Mouse (Mus musculus): ENCODE measurements around the gene Ube2q2. TPM values are rescaled to one million over a fixed set of nuclear protein-coding genes. Genes with fewer than 3 reads are reported as not detected.

The Ube2q2 gene
- total and polyA plus RNA-seq, 3 experiments = 13.1 to 24.4 (median 24.1) TPM

DNA sequence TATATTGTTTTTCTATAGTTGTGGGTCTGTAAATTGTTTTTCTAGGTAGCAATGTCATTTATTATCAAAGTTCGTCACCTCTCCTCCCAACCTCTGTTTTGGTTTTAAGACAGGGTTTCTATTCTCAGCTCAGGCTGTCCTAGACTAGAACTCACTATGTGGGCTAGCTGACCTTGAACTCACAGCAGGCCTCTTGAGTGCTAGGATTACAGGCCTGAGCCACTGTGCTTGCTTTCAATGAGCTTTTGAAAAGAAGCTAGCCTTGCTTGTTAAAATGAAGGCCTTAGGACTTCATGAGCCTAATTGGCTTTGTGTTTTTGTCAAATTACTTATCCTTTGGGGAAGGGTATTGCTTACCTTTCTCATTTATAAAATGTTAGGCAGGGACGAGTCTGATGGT, 25.6 kb downstream of the Ube2q2 start:
- Histone ChIP-seq H3K36me3 (replicated peaks in 1 of 2; ENCODE audit: control insufficient read depth in 1 of 2, insufficient read depth in 1 of 2, low read length in 1 of 2) (peaks cover 3 to 44% of the 10 kb centered on the region in 2 experiments), H3K79me2 (replicated peaks; ENCODE audit: control insufficient read depth, extremely low read depth, insufficient read depth, poor library complexity, severe bottlenecking) (no peaks in the 10 kb centered on the region; the same call in 1 of the 2 replicates), H3K4me1 (ENCODE audit: control insufficient read depth in 1 of 2, insufficient read depth in 2 of 2) (peaks cover 3 to 28% of the 10 kb centered on the region in 2 experiments; a peak in 3 of 4 replicates), H3K9me3 (replicated peaks; ENCODE audit: low read length) (no peaks in the 10 kb centered on the region), H3K4me2 (ENCODE audit: insufficient read depth, low read depth, poor library complexity, severe bottlenecking) (no peak overlapping the region), H3K9ac (ENCODE audit: insufficient read depth, low read depth) (no peak overlapping the region), H3K4me3 (replicated peaks in 1 of 3; ENCODE audit: low read depth in 2 of 3, low read length in 2 of 3, poor library complexity in 1 of 3) (no peak overlapping the region), H3K27me3 (replicated peaks) (no peaks in the 10 kb centered on the region), H3K27ac (ENCODE audit: insufficient read depth, low read depth) (no peak overlapping the region)
- no peak for DNase-seq (ENCODE audit: extremely low read depth)
- in situ Hi-C loops (cut with MboI; ENCODE audit: low pct_ligation_motif_present, low pct_unique_long_range_greater_than_20kb, low sequenced_read_pairs) = no loop called here
- dilution Hi-C loops (cut with MboI; ENCODE audit: extremely low pct_ligation_motif_present, extremely low pct_unique_long_range_greater_than_20kb, low sequenced_read_pairs) = no loop called here
- no peak for TF ChIP-seq POLR2A (IDR thresholded peaks at IDR 0.05; ENCODE audit: low read depth, low read length)

DNA sequence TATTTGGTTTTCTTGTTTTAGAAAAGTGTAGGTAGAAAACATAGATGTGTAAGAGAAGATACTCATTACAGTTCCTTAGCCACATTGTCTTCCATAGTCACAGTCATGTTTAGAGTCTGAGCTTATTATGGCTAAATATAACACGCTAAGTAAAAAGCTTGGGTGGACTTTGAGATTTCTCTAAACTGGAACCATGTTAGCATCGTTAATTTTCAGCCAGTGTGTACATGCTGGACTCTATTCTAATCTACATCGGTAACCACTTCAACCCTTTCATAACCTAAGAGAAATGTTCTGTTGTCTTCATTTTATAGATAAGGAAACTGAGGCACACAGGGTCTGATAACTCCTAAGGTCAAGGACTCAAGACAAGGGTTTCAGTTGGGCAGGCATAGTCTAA, 47.2 kb downstream of the Ube2q2 start:
- no peaks in the 10 kb centered on the region for H3K79me2 ChIP-seq (replicated peaks; ENCODE audit: control insufficient read depth, extremely low read depth, insufficient read depth, poor library complexity, severe bottlenecking)
- no peak for TF ChIP-seq USF2 (conservative IDR thresholded peaks at IDR 0.05; ENCODE audit: low read depth, low read length)
- H3K4me3 ChIP-seq (replicated peaks in 1 of 3; ENCODE audit: low read depth in 2 of 3, low read length in 2 of 3, poor library complexity in 1 of 3) = no peak overlapping the region
- H3K4me1 ChIP-seq (ENCODE audit: control insufficient read depth in 1 of 2, insufficient read depth in 2 of 2) = no peaks in the 10 kb centered on the region
- H3K9me3 ChIP-seq (replicated peaks; ENCODE audit: low read length) = no peaks in the 10 kb centered on the region
- no peak overlapping the region for H3K27ac ChIP-seq (ENCODE audit: insufficient read depth, low read depth)
- no peak overlapping the region for H3K4me2 ChIP-seq (ENCODE audit: insufficient read depth, low read depth, poor library complexity, severe bottlenecking)
- peaks cover 12 to 50% of the 10 kb centered on the region in 2 experiments for H3K36me3 ChIP-seq (replicated peaks in 1 of 2; ENCODE audit: control insufficient read depth in 1 of 2, insufficient read depth in 1 of 2, low read length in 1 of 2)
- no peak for DNase-seq (ENCODE audit: extremely low read depth)
- in situ Hi-C loops (cut with MboI; ENCODE audit: low pct_ligation_motif_present, low pct_unique_long_range_greater_than_20kb, low sequenced_read_pairs) = no loop called here
- dilution Hi-C loops (cut with MboI; ENCODE audit: extremely low pct_ligation_motif_present, extremely low pct_unique_long_range_greater_than_20kb, low sequenced_read_pairs) = no loop called here
- no peaks in the 10 kb centered on the region for H3K27me3 ChIP-seq (replicated peaks)
- H3K9ac ChIP-seq (ENCODE audit: insufficient read depth, low read depth) = no peak overlapping the region

DNA sequence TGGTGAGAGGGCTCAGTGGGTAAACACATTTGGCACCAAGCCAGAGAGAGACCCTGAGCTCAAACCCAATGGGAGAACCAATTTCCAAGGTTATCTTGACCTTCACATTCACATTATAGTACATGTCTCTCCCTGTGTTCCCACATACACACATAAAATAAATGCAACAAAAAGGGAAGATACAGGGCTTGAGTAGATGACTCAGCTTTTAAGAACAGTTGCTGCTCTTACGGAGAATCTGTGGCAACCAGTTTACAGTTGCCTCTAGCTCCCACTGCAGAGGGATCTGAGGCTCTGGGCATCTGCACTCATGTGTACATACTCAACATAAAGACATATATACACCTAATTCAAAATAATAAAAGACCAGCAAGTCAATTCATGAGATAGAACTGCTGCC, 49.6 kb downstream of the Ube2q2 start:
- H3K36me3 ChIP-seq (replicated peaks in 1 of 2; ENCODE audit: control insufficient read depth in 1 of 2, insufficient read depth in 1 of 2, low read length in 1 of 2) = peaks cover 8 to 42% of the 10 kb centered on the region in 2 experiments
- no peak overlapping the region for H3K4me2 ChIP-seq (ENCODE audit: insufficient read depth, low read depth, poor library complexity, severe bottlenecking)
- TF ChIP-seq HCFC1 (IDR thresholded peaks at IDR 0.05; ENCODE audit: low read depth, low read length) = no peak
- no peak for TF ChIP-seq MEF2A (IDR thresholded peaks at IDR 0.05; ENCODE audit: borderline replicate concordance, low read depth, low read length)
- no peak for TF ChIP-seq NELFE (IDR thresholded peaks at IDR 0.05; ENCODE audit: low read depth, low read length)
- no peak for TF ChIP-seq TBP (conservative IDR thresholded peaks at IDR 0.05; ENCODE audit: low read depth, low read length)
- no peak for TF ChIP-seq CHD2 (IDR thresholded peaks at IDR 0.05; ENCODE audit: low read length)
- TF ChIP-seq CTCF (conservative IDR thresholded peaks at IDR 0.05 in 1 of 2, IDR thresholded peaks at IDR 0.05 in 1 of 2; ENCODE audit: low read depth in 2 of 2, low read length in 2 of 2) = no peak
- no peak for TF ChIP-seq ZKSCAN1 (IDR thresholded peaks at IDR 0.05; ENCODE audit: borderline replicate concordance, low read depth, low read length)
- no peak for TF ChIP-seq MAX (IDR thresholded peaks at IDR 0.05; ENCODE audit: low read length)
- no peak for TF ChIP-seq MAFK (IDR thresholded peaks at IDR 0.05; ENCODE audit: insufficient replicate concordance, low read length)
- no peak for TF ChIP-seq POLR2AphosphoS2 (IDR thresholded peaks at IDR 0.05; ENCODE audit: low read depth, low read length)
- no peak for TF ChIP-seq MYC (IDR thresholded peaks at IDR 0.05; ENCODE audit: low read depth, low read length)
- TF ChIP-seq MAZ (IDR thresholded peaks at IDR 0.05; ENCODE audit: low read depth, low read length) = no peak
- no peak for TF ChIP-seq ZC3H11A (IDR thresholded peaks at IDR 0.05; ENCODE audit: low read depth, low read length)
- no peak for TF ChIP-seq SIN3A (IDR thresholded peaks at IDR 0.05; ENCODE audit: low read length)
- no peak for TF ChIP-seq ZMIZ1 (IDR thresholded peaks at IDR 0.05; ENCODE audit: low read depth, low read length)
- no peak for TF ChIP-seq GABPA (IDR thresholded peaks at IDR 0.05; ENCODE audit: insufficient replicate concordance, low read depth, low read length)
- no peak for TF ChIP-seq CHD1 (IDR thresholded peaks at IDR 0.05; ENCODE audit: low read depth, low read length)
- no peak for TF ChIP-seq IRF4 (IDR thresholded peaks at IDR 0.05; ENCODE audit: low read depth, low read length)
- TF ChIP-seq TCF12 (IDR thresholded peaks at IDR 0.05; ENCODE audit: low read depth, low read length) = no peak
- TF ChIP-seq MXI1 (IDR thresholded peaks at IDR 0.05; ENCODE audit: low read depth, low read length) = no peak
- no peak overlapping the region for H3K27ac ChIP-seq (ENCODE audit: insufficient read depth, low read depth)
- H3K4me1 ChIP-seq (ENCODE audit: control insufficient read depth in 1 of 2, insufficient read depth in 2 of 2) = no peaks in the 10 kb centered on the region
- no peaks in the 10 kb centered on the region for H3K79me2 ChIP-seq (replicated peaks; ENCODE audit: control insufficient read depth, extremely low read depth, insufficient read depth, poor library complexity, severe bottlenecking)
- no peaks in the 10 kb centered on the region for H3K9me3 ChIP-seq (replicated peaks; ENCODE audit: low read length)
- no peak for DNase-seq (ENCODE audit: extremely low read depth)
- no peak overlapping the region for H3K4me3 ChIP-seq (replicated peaks in 1 of 3; ENCODE audit: low read depth in 2 of 3, low read length in 2 of 3, poor library complexity in 1 of 3)
- in situ Hi-C loops (cut with MboI; ENCODE audit: low pct_ligation_motif_present, low pct_unique_long_range_greater_than_20kb, low sequenced_read_pairs) (no loop called here), dilution Hi-C loops (cut with MboI; ENCODE audit: extremely low pct_ligation_motif_present, extremely low pct_unique_long_range_greater_than_20kb, low sequenced_read_pairs) (no loop called here)
- H3K27me3 ChIP-seq (replicated peaks) = no peaks in the 10 kb centered on the region
- no peak overlapping the region for H3K9ac ChIP-seq (ENCODE audit: insufficient read depth, low read depth)
